Mouse (Mus musculus): Measurements from ENCODE around the gene Vmn1r44.
"Not testable (repeated sequence)": the region's sequence is repeated elsewhere in the genome, so short reads cannot be mapped to it uniquely, and the experiment has no call there.

Gene Vmn1r44

DNA sequence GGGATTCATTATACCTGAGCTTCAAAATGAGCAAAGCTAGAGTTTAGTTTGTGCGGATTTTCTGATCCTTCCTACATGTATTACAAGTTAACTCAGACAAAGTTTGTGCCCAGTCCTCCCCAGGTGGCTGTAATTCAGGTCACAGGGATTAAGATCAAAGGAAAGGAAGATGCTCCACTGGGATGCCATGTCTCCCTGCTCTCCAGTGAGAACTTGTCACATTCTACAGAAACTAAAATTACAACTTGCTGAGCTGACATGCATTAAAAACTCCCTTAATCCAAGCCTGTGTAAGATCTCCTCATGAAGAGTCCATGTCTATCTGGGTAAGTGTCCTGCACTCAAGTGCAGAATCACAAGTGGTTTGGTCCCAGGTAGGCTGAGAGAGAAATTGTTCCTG, at the start of gene Vmn1r44:
Vmn1r44 (plus strand) TSS at position 301 of the 400 bp plus-strand sequence.
- ATAC-seq (ENCODE audit: low TSS enrichment) = no peak

DNA sequence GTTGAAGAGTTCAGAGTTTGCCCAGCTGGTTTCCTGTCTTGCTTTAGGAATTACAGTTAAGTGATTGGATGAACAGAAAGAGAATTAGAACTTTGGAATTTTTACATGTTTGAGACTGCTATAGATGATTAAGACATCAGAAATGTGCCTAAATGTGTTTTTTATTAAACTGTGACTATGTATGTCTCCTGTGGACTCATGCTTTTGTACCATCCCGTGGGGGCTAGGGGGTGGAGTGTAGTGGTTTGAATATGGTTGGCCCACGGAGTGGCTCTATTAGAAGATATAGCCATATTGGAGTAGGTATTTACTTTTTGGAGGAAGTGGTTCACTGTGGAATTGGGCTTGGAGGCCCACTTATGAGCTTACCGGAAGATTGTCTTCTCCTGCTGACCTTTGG, 25.9 kb upstream of the Vmn1r44 start:
- no peak for ATAC-seq (ENCODE audit: low TSS enrichment)

DNA sequence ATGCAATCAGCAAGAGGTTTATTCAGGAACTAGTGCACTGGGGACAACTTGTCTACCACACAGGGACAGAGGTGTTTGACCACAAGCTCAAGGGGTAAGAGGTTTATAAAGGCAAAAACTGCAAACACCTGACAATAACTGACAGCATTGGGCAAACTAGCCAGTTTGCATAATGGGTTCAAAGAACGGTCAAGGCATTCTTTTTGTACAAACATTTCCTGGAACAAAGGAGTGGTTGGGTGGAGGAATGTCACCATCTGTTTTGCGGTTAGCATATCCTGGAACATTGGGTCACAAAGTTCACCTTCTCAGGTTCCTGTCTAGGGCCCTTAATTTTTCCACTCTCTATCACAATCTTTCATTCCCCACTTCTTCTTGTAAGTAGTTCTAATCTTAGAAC, 23.6 kb upstream of the Vmn1r44 start:
- ATAC-seq (ENCODE audit: low TSS enrichment) = no peak

DNA sequence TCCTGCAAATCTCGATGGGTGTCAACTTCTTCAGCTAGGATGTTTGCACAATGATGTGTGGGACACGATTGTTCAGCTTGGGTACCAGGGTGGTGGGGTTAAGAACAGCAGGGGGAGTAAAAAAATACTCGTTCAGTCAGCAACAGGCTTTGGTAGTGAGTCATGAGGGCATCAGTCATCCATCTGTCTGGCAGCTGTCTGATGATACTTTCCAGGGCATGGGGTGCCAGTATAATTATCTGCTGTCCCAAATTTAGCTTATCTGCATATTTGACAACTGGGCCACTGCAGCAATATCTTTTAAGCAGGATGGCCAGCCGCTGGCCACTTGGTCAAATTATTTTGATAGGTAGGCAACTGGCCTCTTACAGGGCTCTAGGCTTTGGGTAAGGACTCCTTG, 19.7 kb upstream of the Vmn1r44 start:
- ATAC-seq (ENCODE audit: low TSS enrichment) = no peak

DNA sequence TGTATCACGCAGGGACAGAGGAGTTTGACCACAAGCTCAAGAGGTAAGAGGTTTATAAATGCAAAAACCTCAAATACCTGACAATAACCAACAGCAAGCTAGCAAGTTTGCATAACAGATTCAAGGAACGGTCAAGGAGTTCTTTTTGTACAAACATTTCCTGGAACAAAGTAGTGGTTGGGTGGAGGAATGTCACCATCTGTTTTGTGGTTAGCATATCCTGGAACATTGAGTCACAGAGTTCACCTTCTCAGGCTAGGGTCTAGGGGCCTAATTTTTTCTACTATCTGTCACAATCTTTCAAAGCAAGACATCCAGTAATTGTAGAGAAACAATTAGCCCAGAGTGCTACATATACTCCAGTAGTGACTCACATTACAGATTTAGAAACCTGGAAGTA, 16.2 kb upstream of the Vmn1r44 start:
- ATAC-seq (ENCODE audit: low TSS enrichment) = no peak

DNA sequence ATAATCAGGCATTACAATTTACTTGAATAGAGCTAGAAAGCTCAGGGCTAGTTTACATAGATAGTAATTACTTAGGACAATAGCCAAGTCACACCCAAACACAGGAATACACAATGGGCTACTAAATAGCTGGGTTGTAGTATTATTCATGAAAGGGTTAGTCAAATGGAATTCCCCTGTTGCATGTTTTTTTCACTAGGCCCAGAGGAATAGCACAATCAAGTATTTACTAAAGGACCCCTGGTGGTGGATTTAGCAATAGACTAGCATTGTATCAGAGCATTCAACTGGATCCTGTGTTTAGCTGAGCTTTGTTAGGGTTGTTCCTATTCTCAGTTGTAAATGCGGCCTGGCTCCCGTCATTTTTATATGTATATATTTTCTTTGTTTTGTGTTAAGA, 15.5 kb upstream of the Vmn1r44 start:
- ATAC-seq (ENCODE audit: low TSS enrichment) = no peak

DNA sequence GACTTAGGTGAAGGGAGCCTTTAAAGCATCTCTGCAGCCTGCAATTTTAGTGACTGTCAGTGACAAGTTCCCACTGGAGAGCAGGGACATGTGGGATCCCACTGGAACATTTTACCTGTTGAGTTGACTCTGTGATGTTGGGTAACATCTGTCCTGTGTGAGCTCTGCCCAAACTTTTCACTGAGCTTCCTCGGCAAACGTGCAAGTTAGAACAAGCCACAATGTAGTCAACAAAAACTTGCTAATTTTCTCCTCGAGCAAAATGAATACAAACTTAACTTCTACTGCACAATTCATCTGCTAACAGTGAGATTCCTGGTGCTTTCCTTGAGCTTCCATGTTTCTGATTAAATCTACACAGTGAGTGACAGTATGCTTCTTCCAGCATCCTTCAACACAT, 7.1 kb upstream of the Vmn1r44 start, which contains the start of the genes Vmn1r42 and Vmn1r43:
Vmn1r42 (minus strand) TSS at position 101 of the 400 bp plus-strand sequence.
Vmn1r43 (minus strand) TSS at position 101 of the 400 bp plus-strand sequence.
- not testable (repeated sequence) for ATAC-seq (ENCODE audit: low TSS enrichment)

DNA sequence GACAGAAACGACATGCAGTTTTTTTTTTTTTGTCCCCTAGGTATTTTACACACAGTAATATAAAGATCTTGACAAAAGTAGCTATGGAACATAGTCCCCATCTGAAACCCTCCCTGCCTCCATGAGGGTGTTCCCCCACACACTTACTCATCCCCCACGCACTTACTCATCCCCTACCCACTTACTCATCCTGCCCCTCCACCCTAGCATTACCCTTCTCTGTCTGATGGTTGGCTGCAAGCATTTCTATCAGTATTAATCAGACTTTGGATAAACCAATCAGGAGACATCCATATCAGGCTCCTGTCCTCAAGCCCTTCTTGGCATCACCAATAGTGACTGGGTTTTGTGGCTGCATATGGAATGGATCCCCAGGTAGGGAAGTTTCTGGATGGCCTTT, 6.5 kb upstream of the Vmn1r44 start:
- no peak for ATAC-seq (ENCODE audit: low TSS enrichment)

DNA sequence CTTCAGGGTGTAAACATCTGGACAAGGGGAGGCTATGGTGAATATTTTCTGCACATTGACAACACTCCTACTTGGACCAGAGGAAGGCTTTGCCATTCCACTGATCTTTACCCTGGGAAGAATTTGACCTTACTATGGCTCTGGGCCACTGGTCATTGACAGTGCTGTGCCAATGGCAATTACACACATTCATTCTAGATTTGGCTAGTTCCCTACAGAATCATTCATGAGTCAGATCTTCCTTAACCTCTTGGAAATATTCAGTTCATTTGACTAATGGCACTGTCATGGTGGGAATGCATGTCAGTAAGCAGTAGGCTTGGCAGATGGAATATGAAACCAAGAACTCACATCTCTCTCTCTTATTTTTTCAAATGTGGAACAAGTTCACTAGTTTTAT, 2.6 kb upstream of the Vmn1r44 start:
- ATAC-seq (ENCODE audit: low TSS enrichment) = no peak

DNA sequence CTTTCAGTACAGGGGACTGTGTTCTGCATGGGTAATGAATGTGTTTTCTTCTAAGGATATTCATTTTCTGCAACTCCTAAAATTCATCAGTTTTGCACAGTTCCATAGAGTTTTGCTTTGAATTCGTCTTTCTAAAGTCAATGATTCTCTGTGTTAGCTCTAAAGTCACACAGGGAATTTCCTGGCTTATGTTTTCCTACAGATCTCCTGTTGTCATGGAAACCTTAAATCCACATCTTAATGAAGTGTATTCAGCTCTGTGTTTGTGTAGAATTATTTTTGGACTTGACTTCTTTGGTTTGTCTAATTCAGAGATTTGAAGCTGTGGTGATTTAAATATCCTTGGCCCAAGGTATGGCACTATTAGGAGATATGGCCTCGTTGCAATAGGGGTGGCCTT, 352 bp downstream of the Vmn1r44 start:
- peak; percentile 90 for ATAC-seq (ENCODE audit: low TSS enrichment)

DNA sequence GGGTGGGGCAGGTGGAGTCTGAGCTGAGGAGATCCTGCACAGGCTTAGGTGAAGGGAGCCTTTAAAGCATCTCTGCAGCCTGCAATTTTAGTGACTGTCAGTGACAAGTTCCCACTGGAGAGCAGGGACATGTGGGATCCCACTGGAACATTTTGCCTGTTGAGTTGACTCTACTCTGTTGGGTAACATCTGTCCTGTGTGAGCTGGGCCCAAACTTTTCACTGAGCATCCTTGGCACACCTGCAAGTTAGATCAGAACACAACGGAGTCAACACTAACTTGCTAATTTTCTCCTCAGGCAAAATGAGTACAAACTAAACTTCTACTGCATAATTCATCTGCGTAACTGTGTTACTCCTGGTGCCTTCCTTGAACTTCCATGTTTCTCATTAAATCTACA, 57.0 kb downstream of the Vmn1r44 start, which contains the start of gene Vmn1r45:
Vmn1r45 (minus strand) TSS at position 101 of the 400 bp plus-strand sequence.
- not testable (repeated sequence) for ATAC-seq (ENCODE audit: low TSS enrichment)

DNA sequence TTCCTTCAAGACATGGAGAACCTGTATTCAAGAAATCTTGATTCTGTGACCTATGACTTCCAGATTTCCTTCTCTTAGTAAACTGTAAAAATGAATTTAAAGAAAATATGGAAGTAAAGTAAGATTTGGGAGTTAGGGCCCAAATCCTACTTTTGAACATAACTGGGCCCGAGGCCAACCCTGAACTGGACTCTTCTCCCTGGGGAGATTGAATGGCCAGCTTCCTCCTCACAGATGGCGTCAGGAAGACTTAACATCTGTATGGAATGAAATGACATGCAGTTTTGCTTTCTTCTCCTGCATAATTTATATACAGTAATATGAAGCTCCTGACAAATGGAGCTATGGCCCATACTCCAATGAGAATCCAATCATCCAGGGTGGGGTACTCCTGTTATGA, 57.5 kb downstream of the Vmn1r44 start:
- no peak for ATAC-seq (ENCODE audit: low TSS enrichment)
